Mouse (Mus musculus) lung, postnatal 10 days (tissue): ENCODE results near the gene Cplx3.
A peak's percentile ranks its signal among the peaks of the same experiment; 100 is the strongest.

Source experiments
- DNase-seq: peaks from one replicate; pipeline ENCODE4 v3.0.0; 2021

Cplx3 gene

DNA sequence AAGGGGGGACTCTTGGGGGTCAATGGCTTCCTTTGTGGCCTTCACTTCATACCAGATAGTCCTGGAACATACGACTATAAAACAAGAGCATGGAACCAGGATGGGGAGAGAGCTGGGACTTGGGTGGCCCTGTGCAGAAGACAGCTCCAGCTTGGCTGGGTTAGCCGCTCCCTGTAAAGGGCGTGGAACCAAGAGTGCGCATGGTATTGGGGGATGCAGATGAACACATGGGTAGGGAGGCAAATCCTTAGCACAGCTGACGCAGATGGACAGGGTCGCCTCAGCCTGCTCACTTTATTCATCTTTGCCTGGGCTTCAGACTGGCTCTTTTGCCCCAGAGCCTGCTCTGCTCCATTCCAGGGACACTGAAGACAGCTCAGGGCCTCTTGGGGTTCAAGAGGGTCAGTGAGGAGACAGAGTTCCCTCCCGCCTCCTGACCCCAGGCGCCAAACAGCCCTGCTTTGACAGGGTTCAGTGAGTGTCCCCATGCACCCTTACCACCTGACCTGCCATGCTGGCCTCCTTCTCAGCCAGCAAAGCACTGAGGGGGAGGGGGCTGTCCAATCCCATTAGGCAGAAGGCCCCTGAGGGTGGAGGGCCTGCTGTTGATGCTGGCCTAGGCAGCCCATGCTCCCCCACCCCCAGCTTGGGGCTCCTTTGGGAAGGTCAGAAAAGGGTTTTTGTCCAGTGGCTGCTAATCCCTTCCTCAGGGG lies 7.1 kb downstream of the Cplx3 start:
- DNase-seq, result no peak

- no peak for DNase-seq
Measured at GRCm38 (mm10) chr9:57597929-57598382, 8.1 kb downstream of the Cplx3 start.

- no peak for DNase-seq
Measured at GRCm38 (mm10) chr9:57597265-57597664, 8.8 kb downstream of the Cplx3 start.

DNA sequence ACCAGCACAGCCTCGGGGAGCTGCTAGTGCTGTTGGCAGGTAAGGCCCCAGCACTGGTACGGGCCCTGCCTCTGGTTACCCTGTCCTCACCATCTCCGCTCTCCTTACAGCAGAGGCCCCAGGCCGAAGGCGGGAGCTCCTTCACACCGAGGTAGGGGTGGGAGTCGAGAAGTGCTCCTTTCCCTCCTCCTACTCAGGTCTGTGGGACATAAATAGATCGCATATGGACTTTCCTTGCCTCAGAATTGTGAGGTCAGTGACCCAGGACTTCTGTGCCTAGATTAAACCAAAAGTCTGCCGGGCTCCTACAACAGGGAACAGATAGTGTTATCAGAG lies 11.9 kb downstream of the Cplx3 start:
- no peak for DNase-seq

- no peak for DNase-seq
Measured at GRCm38 (mm10) chr9:57593454-57594173, 12.5 kb downstream of the Cplx3 start.

DNA sequence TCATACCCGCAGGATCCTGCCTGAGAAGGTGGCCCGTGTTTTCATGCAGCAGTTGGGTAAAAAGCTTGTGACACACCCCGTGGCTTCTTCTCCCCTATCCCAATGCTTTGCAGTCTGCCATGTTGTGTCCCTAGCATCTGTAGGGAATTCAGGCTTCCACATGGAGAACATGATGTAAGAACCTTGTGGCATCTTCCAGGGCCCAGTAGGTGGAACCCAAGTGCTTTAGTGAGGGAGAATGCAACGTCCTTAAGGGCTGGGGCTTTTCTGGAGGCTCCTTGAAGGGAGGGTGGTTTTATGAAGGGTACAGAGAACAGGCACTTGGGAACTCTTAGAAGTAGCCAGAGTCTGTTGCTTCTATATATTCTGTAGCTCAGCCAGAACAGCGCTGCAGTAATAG lies 15.4 kb downstream of the Cplx3 start:
- peak; percentile 29 for DNase-seq

- DNase-seq, result peak; percentile 88
Measured at GRCm38 (mm10) chr9:57589224-57590126, 16.6 kb downstream of the Cplx3 start, which contains the start of gene Ulk3. Gene Ulk3, plus strand, starts transcription at chr9:57589452.

- no peak for DNase-seq
Measured at GRCm38 (mm10) chr9:57584991-57585390, 21.1 kb downstream of the Cplx3 start.

DNA sequence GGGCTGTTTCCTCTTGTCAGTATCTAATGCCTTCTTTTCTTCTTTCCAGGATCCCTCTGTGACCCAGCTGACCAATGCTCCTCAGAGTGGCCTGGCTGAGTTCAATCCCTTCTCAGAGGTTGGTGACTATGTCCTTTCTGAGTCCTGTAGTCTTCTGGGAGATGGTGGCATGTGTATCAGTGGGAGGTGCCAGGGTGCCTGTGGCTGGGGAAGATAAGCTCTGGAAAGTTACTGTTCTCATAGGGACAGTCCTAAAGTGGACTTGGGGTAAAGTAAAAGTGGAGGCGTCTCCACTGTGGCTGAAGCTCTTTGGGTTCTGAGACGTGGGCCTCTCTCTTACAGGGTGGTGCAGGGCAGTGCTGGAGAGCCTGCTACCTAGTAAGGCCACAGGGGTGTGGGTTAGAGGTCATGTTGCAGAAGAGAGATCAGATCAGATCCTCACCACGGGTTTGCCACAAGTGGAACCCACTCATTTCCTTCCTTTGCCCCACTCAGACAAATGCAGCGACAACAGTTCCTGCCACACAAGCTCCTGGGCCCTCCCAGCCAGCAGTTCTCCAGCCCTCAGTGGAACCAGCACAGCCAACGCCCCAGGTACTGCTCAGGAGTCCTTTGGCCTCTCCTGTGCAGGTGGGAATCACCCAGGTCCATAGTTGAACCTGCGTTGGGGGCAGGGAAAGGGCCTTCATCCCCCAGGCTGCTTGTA lies 28.8 kb downstream of the Cplx3 start:
- DNase-seq, result no peak

DNA sequence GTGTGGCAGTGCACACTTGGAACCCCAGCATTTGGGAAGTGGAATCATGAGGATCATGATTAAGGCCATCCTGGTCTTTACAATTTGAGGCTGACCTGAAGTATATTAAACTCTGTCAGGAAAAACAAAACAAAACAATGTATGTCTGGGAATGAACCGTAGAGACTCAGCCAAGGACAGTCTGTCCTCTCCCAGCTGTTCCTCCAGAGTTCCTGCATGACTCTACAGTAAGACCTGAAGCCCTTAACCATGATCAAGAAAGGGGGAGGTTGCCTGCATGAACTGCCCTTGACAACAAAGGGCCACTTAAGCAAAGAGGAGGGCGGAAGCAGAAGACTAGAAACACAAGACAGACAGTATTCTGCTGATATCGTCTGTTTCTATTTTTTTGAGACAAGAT lies 30.5 kb downstream of the Cplx3 start:
- no peak for DNase-seq

GRCm38 (mm10) chr9:57574397-57574796 lies 31.7 kb downstream of the Cplx3 start:
- DNase-seq, result no peak

DNA sequence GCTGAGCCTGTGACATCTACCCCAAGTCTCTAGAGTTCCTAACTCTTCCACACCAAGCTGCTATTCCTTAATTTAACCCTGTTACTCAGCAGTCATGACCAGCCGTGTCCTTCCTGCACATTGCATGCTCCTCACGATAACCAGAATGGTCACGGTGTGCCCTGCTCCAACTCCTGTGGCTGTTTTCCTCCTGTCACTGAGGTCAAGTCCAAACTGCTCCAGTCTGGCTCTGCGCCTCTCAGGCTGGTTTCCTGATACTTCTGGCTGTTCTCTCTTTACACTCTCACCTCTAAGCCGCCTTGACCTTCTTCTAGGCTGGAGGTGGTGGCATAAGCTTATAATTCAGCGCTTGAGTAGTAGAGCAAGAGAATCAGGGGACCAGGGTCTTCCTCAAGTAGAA lies 37.6 kb downstream of the Cplx3 start:
- no peak for DNase-seq

DNA sequence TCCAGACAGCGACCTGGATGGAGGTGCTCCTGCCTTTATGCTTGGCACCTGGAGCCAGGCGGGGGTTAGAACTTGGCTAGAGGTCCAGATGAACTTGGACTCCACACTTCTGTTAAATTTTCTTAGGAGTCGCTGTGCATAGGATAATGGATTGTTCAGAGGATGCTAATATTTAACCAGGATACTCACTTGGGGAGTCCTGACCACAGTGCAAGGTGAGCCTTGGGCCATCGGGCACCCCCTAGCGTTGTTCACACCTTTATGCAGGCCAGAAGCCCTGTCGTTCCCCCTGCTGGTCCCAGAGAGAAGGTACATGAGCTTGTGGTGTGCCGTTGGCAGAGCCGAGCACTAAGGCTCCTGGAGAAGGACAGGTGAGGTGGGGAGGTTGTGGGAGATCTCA lies 39.2 kb downstream of the Cplx3 start:
- DNase-seq, result no peak

- peak; percentile 60 for DNase-seq
Measured at GRCm38 (mm10) chr9:57565741-57566221, 40.3 kb downstream of the Cplx3 start.

- DNase-seq, result no peak
Measured at GRCm38 (mm10) chr9:57564609-57565008, 41.5 kb downstream of the Cplx3 start.

DNA sequence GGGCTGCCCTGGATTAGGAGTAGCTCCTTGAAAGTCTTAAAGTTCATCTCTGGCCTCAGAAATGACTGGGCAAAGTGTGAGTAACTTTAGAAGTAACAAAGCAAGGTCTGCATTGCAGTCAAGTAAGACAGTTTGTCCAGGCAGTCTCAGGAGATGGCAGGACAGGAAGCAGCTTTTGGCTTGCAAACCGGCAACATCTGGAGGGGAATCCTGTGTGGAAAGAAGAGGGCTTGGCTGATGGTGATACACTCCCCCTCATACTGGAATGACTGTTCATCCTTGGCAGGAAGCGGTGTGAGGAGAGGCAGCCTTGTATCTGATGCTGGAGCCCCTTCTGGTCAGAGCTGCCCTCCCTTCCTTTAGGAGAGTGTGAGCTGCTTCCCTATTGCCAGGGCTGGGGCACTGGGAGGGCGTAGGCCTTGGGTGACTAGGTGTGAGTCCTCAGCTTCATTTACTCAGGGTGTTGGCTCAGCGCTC lies 43.1 kb downstream of the Cplx3 start:
- DNase-seq, result peak; percentile 57

DNA sequence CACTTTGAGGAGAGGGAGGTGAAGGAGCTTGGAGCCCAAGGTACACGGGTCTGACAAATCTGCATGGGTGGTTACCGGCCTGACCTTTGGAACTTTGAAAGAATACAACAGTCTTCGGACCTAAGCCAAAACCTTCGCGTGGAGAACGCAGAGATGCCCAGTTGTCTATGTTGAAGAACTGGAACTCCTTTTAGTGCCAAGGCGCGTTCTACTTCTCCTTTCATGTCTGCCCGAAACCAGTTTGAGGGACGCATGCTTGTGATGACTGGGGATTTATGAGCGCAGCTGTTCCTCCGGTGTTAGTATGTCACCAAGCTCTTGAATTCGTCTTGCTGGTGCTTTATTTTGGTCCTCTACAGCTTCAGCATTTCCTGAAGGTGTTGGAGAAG lies 44.4 kb downstream of the Cplx3 start:
- DNase-seq, result no peak

- DNase-seq, result peak; percentile 96
Measured at GRCm38 (mm10) chr9:57560861-57561710, 45.0 kb downstream of the Cplx3 start, which contains the start of gene Scamp2. Gene Scamp2, plus strand, starts transcription at chr9:57560943.

DNA sequence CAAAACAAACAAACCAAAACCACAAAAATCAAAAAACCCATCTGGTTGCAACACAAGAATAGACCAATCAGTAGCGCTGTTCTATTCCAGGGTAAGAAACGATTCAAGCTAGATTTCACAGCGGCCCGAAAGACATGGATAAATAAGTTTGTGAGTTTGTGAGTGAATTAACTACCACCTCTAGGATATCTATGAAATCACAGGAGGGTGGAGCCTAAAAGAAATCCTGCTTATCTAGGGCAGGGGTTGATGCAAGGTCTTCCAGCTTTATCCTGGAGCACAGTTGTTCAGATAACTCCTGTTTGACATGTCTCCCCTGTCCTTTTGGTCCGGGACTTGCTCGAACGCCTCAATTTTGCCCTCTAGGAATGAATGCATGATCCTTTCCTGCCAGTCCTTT lies 45.8 kb downstream of the Cplx3 start:
- DNase-seq, result no peak

DNA sequence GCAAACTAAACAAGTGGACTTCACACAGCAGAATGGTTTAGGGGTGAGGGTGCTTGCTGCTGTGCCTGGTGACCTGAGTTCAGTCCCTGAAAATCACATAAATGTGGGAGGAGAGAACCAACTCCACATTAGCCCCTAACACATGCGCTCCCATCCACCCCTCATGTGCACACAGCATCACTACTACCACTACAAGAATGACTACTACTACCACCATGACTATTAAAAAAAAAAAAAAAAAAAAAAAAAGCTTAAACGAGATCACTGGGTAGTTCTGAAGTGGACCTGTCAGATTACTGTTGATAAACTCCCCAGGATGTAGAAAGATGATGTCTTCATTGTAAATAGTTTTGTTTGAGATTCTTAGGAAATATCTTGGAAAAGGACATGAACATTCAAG lies 46.5 kb downstream of the Cplx3 start:
- DNase-seq, result no peak

DNA sequence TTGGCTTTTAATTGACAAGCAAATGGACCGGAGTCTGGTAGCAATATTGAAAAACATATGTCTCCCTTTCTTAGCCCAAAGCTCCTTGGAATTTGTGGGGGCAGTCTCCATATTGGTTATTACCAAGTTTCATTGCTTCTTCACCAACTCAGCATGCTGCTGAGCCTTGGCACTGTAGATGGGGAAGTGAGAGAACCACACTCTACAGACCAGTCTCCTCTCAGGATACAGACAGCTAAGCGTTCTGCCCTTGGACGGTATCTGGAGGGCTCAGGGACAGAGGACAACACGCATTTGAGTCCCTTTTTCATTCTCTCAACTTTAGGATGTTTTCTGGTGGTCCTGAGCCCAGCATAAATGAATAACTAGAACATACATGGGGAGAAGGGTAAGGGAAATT lies 47.5 kb downstream of the Cplx3 start:
- no peak for DNase-seq

DNA sequence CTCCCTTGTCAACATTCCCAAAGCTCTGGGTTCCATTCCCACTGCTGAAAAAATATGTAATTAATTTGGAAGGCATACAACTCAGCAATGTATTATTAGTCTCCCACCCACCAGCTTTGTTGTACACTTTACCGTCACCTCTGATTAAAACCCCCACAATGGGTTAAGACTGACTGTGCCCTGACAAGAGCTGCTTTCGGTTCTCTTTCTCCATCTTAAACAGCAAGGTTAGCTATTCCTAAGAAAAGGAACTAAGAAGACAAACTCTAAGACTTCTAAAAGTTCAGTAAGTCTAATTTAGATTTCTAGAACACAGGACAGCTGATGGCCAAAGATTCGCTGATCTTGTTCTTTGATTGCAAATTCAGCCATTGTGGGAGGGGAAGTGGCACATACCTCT lies 48.9 kb downstream of the Cplx3 start:
- DNase-seq, result no peak
